1 mouse cellular context compared by ENCODE assay signal in genomic region chr12:70277071-70277939, GRCm38 (mm10).
A peak's percentile ranks its signal among the peaks of the same experiment; 100 is the strongest.
TF ChIP-seq lines count a peak whose summit lies in the region.

No protein-coding gene starts in this region.

TF ChIP-seq in CH12.LX, 34 proteins besides CTCF, POLR2A, EP300 and RAD21 (continued from another document):
- TF ChIP-seq BHLHE40 (IDR thresholded peaks at IDR 0.05; ENCODE audit: low read depth, low read length), result peak; percentile 55
- peak; percentile 84 for TF ChIP-seq USF2 (conservative IDR thresholded peaks at IDR 0.05; ENCODE audit: low read depth, low read length)
- TF ChIP-seq MAFK (IDR thresholded peaks at IDR 0.05; ENCODE audit: insufficient replicate concordance, low read length), result no peak
- 0 out of 2 replicates have a peak, but pooled peaks have one; percentile 39 for TF ChIP-seq MYC (IDR thresholded peaks at IDR 0.05; ENCODE audit: low read depth, low read length)
- peak; percentile 76 for TF ChIP-seq USF1 (IDR thresholded peaks at IDR 0.05; ENCODE audit: low read depth, low read length)
TF ChIP-seq in CH12.LX: peak in this region for 5.
